Mouse (Mus musculus) v-Abl transformed pro-B cells (cell line): Measurements from ENCODE around the gene Atn1.

Experiments used
- in situ Hi-C, 2 experiments: fragments of 400-800 bp; cut with MboI; formaldehyde crosslinking; loops; one replicate each; pipeline ENCODE4 v1.15.1; 2025; ENCODE audit not compliant: unreplicated experiment in 2 of 2

The Atn1 gene

GRCm38 (mm10) chr6:124720904-124721303 is 35.4 kb downstream of the Atn1 start:
- in situ Hi-C loops: no loop called here

GRCm38 (mm10) chr6:124719354-124719978 is 36.9 kb downstream of the Atn1 start:
- in situ Hi-C loops: loop anchor here in 1 of 2 experiments (10.0 kb wide), 1 partner anchor 315 kb away; the partner anchor contains the start of gene Ing4

DNA sequence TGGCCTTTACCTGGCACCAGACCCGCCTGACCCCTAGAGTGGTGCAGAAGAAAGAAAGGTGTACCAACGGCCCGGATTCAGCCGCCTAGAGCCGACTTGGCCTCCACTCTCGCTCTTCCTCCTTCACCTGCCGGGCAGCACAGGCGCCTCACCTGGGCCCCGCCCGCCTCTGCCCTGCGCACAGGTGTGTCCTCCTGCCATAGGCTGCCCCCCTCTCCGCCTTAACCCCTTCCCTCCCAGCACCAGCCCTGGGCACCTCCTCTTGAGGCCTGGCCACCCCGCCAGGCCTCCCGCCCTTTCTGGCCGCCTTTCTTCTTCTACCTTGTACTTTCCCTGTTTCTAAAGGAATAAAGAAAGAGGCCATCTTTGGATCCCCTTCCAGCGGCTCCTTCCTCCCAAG is 37.6 kb downstream of the Atn1 start:
- in situ Hi-C loops: loop anchor here in 1 of 2 experiments (10.0 kb wide), 1 partner anchor 316 kb away; the partner anchor contains the start of gene Ing4

DNA sequence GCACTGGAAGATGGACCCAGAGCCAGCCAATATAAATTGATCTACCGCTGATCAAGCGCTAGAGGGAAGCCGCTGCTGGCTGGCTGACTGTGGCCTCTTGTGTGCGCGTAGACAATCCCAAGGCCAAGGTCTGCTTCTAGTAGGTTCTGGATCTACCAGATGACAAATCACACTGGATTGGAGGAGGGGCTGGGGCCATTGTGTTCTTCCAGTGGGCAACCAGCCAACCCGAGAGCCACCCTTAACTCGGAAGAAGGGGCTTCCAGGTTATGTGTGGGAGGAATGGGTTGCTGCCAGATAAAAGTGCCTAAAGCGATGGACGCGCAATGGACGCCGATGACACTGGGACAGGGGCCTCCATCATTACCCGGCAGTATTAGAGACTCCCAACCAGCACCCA is 38.4 kb downstream of the Atn1 start:
- in situ Hi-C loops: loop anchor here in 1 of 2 experiments (10.0 kb wide), 1 partner anchor 317 kb away; the partner anchor contains the start of gene Ing4

DNA sequence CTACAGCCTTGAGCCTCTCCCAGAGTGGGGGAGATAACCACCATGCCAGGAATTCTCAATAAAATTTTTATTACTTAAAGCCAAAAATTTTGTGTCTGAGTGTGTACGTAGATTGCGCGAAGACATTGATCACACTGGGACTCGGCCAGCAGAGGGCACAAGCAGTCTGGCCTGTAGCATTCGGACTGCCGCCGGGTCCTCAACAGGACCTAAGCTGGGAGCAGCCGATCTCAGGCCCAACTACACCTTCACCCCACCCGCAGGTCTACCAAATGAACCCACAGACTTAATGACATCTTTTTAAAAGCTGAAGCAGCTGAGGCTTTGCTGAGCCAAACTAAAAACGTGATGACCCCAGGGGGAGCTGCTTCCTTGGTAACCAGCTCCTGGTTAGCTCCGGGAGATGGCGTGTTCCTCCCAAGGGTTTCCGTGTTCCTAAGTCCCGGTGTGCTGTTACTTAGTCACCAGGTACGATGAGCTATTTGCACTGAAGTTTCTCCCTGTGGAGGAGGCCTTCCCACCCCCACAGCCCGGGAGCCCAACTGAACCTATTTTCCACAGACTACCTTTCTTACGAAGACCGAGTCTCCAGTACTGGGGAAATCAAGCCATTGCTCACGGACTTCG is 39.3 kb downstream of the Atn1 start:
- in situ Hi-C loops: loop anchor here in 1 of 2 experiments (10.0 kb wide), 1 partner anchor 318 kb away; the partner anchor contains the start of gene Ing4

DNA sequence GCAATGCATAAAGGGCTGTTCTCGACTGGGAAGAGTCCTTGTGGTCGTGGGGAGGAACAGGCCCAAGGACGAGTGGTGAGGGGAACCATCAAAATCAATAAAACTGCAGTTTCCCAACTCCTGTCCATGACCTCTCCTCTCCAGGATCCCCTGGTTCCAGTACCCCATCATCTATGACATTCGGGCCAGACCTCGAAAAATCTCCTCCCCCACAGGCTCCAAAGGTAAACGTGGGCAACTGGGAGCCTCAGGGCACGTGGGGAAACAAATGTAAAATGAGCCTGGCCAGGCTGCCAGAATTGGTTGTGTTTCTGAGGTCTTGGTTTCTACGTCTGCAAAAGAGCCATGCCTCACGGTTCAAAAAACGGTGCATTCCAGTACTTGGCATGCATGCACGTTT is 43.4 kb downstream of the Atn1 start:
- in situ Hi-C loops: loop anchor here (5.0 to 10.0 kb wide), 4 partner anchors 34 to 329 kb away; partner anchors contain the start of gene Ing4 (in 1 of the 2)

DNA sequence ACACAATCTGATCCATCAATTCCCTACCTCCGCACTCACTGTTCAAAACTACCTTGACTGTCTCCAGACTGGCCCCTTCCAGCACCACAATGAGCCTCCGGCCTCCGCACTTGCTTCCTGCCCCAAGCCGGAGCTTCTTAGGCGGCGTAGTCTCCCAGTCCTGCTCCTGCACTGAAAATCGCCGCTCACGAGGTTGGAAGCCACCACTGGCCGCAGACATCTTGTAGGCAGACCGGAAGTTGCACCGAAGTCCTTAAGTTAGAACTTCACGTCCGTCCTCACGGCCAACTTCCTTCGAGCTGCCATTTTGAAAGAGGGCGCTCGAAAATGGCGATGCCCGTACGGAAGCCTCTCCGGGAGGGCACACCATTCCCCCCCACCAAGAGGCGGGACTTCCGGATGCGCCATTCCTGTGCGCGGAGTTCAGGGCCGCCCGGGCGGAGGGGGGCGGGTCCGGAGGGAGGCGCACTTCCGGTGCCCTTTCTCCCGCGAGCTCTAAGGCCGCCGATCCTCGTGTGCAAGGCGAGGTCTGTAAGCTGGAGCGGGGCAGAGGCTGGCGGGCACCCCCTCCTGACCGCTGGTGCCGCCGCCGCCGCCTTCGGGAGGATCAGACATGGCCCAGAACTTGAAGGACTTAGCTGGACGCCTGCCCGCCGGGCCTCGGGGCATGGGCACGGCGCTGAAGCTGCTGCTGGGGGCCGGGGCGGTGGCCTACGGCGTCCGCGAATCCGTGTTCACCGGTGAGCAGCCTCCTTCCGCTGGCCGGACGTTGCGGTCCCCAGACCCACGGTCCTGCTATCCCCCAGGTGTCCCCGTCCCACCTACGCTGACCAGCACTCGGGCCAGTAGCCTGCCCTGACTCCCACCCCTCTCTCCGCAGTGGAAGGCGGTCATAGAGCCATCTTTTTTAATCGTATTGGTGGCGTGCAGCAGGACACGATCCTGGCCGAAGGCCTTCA is 44.2 kb downstream of the Atn1 start, which contains the start of the genes Emg1 and Phb2:
TSS of gene Emg1 (minus strand) at position 355 of the 959 bp plus-strand sequence.
TSS of gene Phb2 (plus strand) at position 513 of the 959 bp plus-strand sequence.
- in situ Hi-C loops: loop anchor here (5.0 to 10.0 kb wide), 4 partner anchors 35 to 330 kb away; partner anchors contain the start of gene Ing4 (in 1 of the 2)

DNA sequence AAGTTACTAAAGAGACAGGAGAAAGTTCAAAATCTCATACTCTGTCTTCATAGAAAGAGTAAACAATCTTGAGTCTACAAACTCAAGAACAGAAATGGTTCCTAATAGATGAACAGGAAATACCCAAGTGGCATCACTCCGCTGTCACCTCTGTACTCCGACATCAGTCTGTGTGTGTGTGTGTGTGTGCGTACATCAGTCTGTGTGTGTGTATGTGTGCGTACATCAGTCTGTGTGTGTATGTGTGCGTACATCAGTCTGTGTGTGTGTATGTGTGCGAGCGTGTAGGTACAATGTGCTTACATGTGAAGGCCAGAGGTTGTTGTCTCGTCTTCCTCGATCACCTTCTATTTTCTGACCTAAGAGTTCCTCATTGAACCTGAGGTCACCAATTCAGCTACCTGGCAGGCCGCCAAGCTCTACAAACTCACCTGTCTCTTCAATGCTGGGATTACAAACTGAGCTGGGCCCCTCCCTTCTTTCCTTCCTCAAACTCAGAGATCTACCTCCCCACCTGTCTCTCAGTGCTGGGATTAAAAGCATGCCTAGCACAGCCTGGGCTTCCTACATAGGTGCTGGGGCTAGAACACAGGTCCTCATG is 47.9 kb downstream of the Atn1 start:
- in situ Hi-C loops: no loop called here

- in situ Hi-C loops: no loop called here
These were observed 50.2 kb downstream of the Atn1 start for GRCm38 (mm10) chr6:124706061-124706627.

GRCm38 (mm10) chr6:124704417-124704816 is 51.9 kb downstream of the Atn1 start:
- in situ Hi-C loops: no loop called here

GRCm38 (mm10) chr6:124703789-124704188 is 52.5 kb downstream of the Atn1 start:
- in situ Hi-C loops: no loop called here

- in situ Hi-C loops: no loop called here
These were observed 53.6 kb downstream of the Atn1 start for GRCm38 (mm10) chr6:124702784-124703103.

DNA sequence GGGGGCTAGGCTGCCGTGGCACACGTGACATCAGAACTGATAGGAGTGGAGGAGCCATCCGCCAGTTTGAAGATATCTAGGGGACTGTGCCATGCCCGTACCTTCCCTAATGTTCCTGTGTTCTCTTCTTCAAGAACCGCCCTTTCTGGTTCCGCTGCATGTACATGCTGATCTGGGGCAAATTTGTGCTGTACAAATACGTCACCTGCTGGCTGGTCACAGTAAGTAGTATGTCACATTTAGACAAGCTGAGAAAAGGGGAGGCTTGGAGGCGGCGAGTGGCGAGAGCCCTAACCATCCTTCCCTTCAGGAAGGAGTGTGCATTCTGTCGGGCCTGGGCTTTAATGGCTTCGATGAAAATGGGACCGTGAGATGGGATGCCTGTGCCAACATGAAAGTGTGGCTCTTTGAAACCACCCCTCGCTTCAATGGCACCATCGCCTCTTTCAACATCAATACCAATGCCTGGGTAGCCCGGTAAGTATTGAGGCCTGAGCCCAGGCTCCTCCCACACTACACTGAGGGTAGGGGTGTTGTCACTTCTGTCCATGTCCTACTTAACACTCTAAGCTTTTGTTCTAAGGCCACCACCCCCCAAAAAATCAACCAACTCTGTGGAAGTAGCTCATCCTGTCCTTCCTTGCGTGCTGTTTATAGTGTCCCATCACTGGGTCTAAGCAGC is 54.1 kb downstream of the Atn1 start:
- in situ Hi-C loops: no loop called here

- in situ Hi-C loops: no loop called here
These were observed 55.0 kb downstream of the Atn1 start for GRCm38 (mm10) chr6:124701338-124701737.

- in situ Hi-C loops: no loop called here
These were observed 56.2 kb downstream of the Atn1 start for GRCm38 (mm10) chr6:124699962-124700610.

DNA sequence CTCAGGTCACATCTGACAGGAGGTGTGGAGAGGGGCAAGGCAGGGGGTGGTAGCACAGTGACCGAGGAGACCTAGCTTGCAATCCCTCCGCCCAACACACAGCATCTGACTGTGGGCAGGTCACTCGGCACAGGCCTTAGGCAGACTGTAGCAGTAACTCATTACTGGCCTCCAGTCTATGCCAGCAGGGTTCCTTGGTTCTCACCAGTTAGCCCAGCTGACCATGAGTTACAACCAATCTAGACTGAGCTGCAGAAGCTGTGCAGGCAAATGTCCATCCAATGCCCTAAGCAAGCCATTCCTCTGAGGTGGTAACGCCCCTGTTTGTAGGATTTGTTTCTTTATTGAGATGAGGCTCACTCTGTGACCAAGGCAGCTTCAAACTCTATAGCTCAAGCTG is 57.0 kb downstream of the Atn1 start:
- in situ Hi-C loops: no loop called here

- in situ Hi-C loops: no loop called here
These were observed 57.6 kb downstream of the Atn1 start for GRCm38 (mm10) chr6:124698751-124699150.

DNA sequence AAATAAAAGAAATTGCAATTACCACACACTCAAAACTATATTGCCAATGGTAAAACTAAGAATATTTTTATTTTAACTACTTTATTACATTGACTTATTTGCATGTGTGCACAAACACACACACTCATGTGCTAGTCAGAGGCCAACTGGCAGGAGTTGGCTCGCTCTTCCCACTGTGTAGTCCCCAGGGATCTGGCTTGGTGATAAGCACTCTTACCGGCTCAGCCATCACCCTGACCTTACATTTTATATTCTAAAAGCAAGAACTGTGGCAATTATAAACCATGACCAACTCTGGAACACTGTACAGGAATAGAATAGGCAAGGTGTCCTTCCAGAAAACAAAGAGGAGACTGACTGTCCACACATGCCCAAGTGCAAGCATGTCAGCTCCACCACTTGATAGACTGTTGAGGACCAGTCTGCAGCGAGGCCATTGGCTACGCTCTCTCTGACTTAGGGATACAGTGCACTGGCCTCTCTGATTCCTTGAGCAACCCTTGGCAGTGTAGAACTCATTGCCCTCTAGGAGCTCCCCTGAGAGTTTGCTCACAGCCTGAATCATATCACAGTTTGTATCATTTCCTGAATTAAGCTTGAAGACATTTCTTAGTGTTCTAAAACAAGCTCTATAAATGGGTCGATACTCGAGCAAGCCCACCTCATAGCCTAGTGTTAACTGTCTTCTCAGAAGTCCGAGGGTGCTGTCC is 59.7 kb downstream of the Atn1 start:
- in situ Hi-C loops: no loop called here
